Mouse (Mus musculus) hindbrain, embryonic 12.5 days (tissue): Measurements from ENCODE around the gene Zfp207. TPM values are rescaled to one million over a fixed set of nuclear protein-coding genes. Genes with fewer than 3 reads are reported as not detected.
A peak's percentile ranks its signal among the peaks of the same experiment; 100 is the strongest.
"Not testable (repeated sequence)": the region's sequence is repeated elsewhere in the genome, so short reads cannot be mapped to it uniquely, and the experiment has no call there.

Experiments
- ATAC-seq: fragments of 200-750 bp; cut with Nextera tagmentation; 2 replicates; pipeline ENCODE4 v1.8.0; 2017; ENCODE audit warnings: moderate TSS enrichment; ENCODE audit not compliant: low FRiP score
- H3K27ac ChIP-seq: fragments of 300-500 bp; sonication (generic); 2 replicates; pipeline ENCODE4 v1.5.1; 2016; ENCODE audit warnings: mild to moderate bottlenecking
- H3K27me3 ChIP-seq: fragments of 300-500 bp; sonication (generic); 2 replicates; pipeline ENCODE4 v1.6.1; 2016; ENCODE audit warnings: mild to moderate bottlenecking
- H3K36me3 ChIP-seq: fragments of 300-500 bp; sonication (generic); 2 replicates; pipeline ENCODE4 v1.6.1; 2016; ENCODE audit warnings: mild to moderate bottlenecking
- H3K4me1 ChIP-seq: fragments of 300-500 bp; sonication (generic); 2 replicates; pipeline ENCODE4 v1.6.1; 2016
- H3K4me2 ChIP-seq: fragments of 300-500 bp; sonication (generic); replicated peaks from 2 replicates; pipeline ENCODE4 v1.6.1; 2016; ENCODE audit warnings: mild to moderate bottlenecking
- H3K4me3 ChIP-seq: fragments of 300-500 bp; sonication (generic); 2 replicates; pipeline ENCODE4 v1.5.1; 2016; ENCODE audit warnings: mild to moderate bottlenecking
- H3K9ac ChIP-seq: fragments of 300-500 bp; sonication (generic); 2 replicates; pipeline ENCODE4 v1.6.1; 2016; ENCODE audit warnings: mild to moderate bottlenecking, moderate library complexity
- H3K9me3 ChIP-seq: fragments of 300-500 bp; sonication (generic); replicated peaks from 2 replicates; pipeline ENCODE4 v1.6.1; 2016; ENCODE audit warnings: mild to moderate bottlenecking
- WGBS: fragments of 180-500 bp; shearing (Covaris S2); methylation state at CpG from one replicate; pipeline ENCODE4 v1.1.7; 2016; 5-methylcytosine and 5-hydroxymethylcytosine counted together
- polyA plus RNA-seq: library from polyadenylated mRNA; unstranded; fragments of >200 nt; fragmentation: Nextera tagmentation; extraction: Ambion mirVana; gene quantifications from 2 replicates; pipeline ENCODE4 v1.2.1, GENCODE M21; 2016

Zfp207 gene
- polyA plus RNA-seq, 1 experiment from 2014 or later, result 265 TPM

- no peaks in the 10 kb centered on the region for H3K9me3 ChIP-seq
- peak overlapping the region; percentile 87 for H3K4me3 ChIP-seq
- peak overlapping the region; percentile 95 for H3K9ac ChIP-seq
- H3K27ac ChIP-seq, result peak overlapping the region; percentile 92
- 9% methylated on average over 12 of the region's 12 CpGs for WGBS
- H3K27me3 ChIP-seq, result no peaks in the 10 kb centered on the region
- ATAC-seq, result peak; percentile 20; the same call in 1 of the 2 replicates
- peaks cover 26% of the 10 kb centered on the region for H3K4me1 ChIP-seq
- peaks cover 8% of the 10 kb centered on the region for H3K36me3 ChIP-seq
- peak overlapping the region; percentile 66 for H3K4me2 ChIP-seq
Observed at GRCm38 (mm10) chr11:80382626-80383018, 457 bp upstream of the Zfp207 start.

DNA sequence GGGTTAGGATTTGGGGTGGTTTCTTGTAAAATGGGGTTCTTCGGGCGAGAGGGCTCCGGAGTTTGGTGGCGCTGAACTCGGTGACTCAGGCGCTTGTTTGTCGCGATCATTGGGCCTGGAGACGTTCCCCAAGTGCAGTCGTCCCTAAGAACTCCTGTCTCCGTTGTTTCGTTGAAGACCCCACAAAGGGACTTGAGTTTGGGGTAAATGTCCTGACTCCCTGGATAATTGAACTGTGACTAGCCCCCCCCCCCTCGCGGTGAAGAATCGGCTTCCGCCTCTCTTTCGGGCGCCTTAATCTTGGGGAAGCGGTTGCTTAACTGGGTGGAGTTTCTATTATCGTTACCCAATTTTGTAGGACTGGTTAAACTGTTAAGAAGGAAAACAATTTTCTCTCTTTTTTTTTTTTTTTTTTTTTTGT is 557 bp downstream of the Zfp207 start:
- no peaks in the 10 kb centered on the region for H3K27me3 ChIP-seq
- H3K4me3 ChIP-seq, result peak overlapping the region; percentile 87
- 0 out of 2 replicates have a peak, but pooled peaks have one; percentile 21 for ATAC-seq
- peak overlapping the region; percentile 95 for H3K9ac ChIP-seq
- H3K36me3 ChIP-seq, result peaks cover 17% of the 10 kb centered on the region
- H3K27ac ChIP-seq, result peak overlapping the region; percentile 92
- H3K9me3 ChIP-seq, result no peaks in the 10 kb centered on the region
- peaks cover 26% of the 10 kb centered on the region for H3K4me1 ChIP-seq
- H3K4me2 ChIP-seq, result peak overlapping the region; percentile 11; the same call in 1 of the 2 replicates
- 1% methylated on average over 20 of the region's 20 CpGs for WGBS

- Histone ChIP-seq H3K4me3 (peak overlapping the region; percentile 87), H3K27me3 (no peaks in the 10 kb centered on the region), H3K36me3 (peaks cover 22% of the 10 kb centered on the region), H3K9ac (peak overlapping the region; percentile 62), H3K4me1 (peaks cover 26% of the 10 kb centered on the region), H3K4me2 (peak overlapping the region; percentile 73), H3K9me3 (no peaks in the 10 kb centered on the region), H3K27ac (no peak overlapping the region)
- no peak for ATAC-seq
Observed at GRCm38 (mm10) chr11:80384461-80384860, 1.4 kb downstream of the Zfp207 start.

DNA sequence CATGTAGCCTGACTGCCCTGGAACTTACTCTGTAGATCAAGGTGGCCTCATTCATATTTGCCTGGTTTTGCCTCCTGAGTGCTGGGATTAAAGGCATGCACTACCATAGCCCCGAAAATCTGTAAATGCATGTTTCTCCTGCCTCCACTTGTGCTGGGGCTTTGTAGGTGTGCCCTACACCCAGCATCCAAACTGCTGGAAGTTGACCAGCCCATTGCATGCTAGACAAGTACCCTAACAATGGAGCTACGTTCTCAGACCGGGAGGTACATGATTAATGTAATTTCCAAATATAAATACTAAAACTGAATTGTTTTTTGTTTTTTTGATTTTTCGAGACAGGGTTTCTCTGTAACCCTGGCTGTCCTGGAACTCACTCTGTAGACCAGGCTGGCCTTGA is 2.0 kb downstream of the Zfp207 start:
- Histone ChIP-seq H3K4me3 (peak overlapping the region; percentile 87), H3K9ac (peak overlapping the region; percentile 62), H3K4me1 (peaks cover 26% of the 10 kb centered on the region), H3K27me3 (no peaks in the 10 kb centered on the region), H3K9me3 (no peaks in the 10 kb centered on the region), H3K4me2 (peak overlapping the region; percentile 73), H3K36me3 (peaks cover 22% of the 10 kb centered on the region), H3K27ac (no peak overlapping the region)
- ATAC-seq, result no peak
- WGBS, result 66% methylated on average over 4 of the region's 4 CpGs

DNA sequence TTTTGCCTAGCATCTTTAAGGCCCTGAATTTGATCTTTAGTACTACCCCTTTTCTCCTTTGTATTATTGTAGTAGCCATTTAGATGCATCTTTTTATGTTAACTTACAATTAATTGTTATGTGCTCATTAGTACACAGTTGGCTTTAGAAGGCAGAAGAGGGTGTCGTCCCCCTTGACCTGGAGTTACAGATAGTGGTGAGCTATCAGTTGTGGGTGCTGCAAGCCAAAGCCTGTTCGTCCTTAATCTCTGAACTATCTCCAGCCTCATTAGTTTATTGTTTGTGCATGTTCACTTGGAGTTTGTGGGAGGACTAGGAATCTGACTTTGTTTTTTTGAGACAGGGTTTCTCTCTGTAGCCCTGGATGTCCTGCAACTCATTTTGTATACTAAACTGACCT is 3.7 kb downstream of the Zfp207 start:
- H3K4me1 ChIP-seq, result peaks cover 26% of the 10 kb centered on the region
- peaks cover 29% of the 10 kb centered on the region for H3K36me3 ChIP-seq
- ATAC-seq, result no peak
- H3K4me3 ChIP-seq, result no peak overlapping the region
- no peak overlapping the region for H3K27ac ChIP-seq
- H3K9ac ChIP-seq, result no peak overlapping the region
- peak overlapping the region; percentile 73 for H3K4me2 ChIP-seq
- H3K9me3 ChIP-seq, result no peaks in the 10 kb centered on the region
- WGBS, result 91% methylated on average over 2 of the region's 2 CpGs
- no peaks in the 10 kb centered on the region for H3K27me3 ChIP-seq

- no peak overlapping the region for H3K4me2 ChIP-seq
- H3K4me3 ChIP-seq, result no peak overlapping the region
- no peak overlapping the region for H3K27ac ChIP-seq
- H3K36me3 ChIP-seq, result peaks cover 47% of the 10 kb centered on the region
- ATAC-seq, result no peak
- no peaks in the 10 kb centered on the region for H3K9me3 ChIP-seq
- H3K27me3 ChIP-seq, result no peaks in the 10 kb centered on the region
- H3K4me1 ChIP-seq, result peaks cover 23% of the 10 kb centered on the region
- WGBS, result 87% methylated on average over 1 of the region's 1 CpGs
- H3K9ac ChIP-seq, result no peak overlapping the region
Observed at GRCm38 (mm10) chr11:80389885-80390284, 6.8 kb downstream of the Zfp207 start.

- Histone ChIP-seq H3K4me3 (no peak overlapping the region), H3K27ac (no peak overlapping the region), H3K9ac (no peak overlapping the region), H3K9me3 (no peaks in the 10 kb centered on the region), H3K27me3 (no peaks in the 10 kb centered on the region), H3K4me2 (no peak overlapping the region), H3K36me3 (peaks cover 64% of the 10 kb centered on the region), H3K4me1 (peaks cover 7% of the 10 kb centered on the region)
- WGBS, result 99% methylated on average over 2 of the region's 2 CpGs
- ATAC-seq, result no peak
Observed at GRCm38 (mm10) chr11:80391407-80392120, 8.5 kb downstream of the Zfp207 start.

DNA sequence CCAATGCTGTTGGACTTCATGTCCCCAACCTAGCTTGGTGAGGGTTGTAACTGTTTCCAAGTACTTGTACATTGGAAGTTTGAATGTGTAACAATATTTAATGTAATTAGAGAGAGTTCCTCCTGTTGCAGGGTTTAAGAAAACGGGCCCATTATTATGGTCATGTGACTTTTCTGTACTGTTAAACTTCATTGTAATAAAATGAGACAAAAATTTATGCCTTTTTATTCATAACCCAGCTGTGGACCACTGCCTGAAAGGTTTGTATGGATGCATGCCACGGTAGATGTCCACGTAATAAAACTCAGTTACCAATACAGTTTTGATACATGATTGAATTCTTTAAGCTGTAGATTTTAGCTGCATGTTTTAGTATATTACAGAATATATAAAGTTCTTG is 12.9 kb downstream of the Zfp207 start:
- no peaks in the 10 kb centered on the region for H3K27me3 ChIP-seq
- H3K36me3 ChIP-seq, result peaks cover 72% of the 10 kb centered on the region
- H3K9me3 ChIP-seq, result no peaks in the 10 kb centered on the region
- H3K27ac ChIP-seq, result no peak overlapping the region
- no peak overlapping the region for H3K9ac ChIP-seq
- H3K4me1 ChIP-seq, result no peaks in the 10 kb centered on the region
- 93% methylated on average over 3 of the region's 3 CpGs for WGBS
- no peak for ATAC-seq
- H3K4me2 ChIP-seq, result no peak overlapping the region
- H3K4me3 ChIP-seq, result no peak overlapping the region

GRCm38 (mm10) chr11:80396617-80397016 is 13.5 kb downstream of the Zfp207 start:
- Histone ChIP-seq H3K9me3 (no peaks in the 10 kb centered on the region), H3K9ac (no peak overlapping the region), H3K4me2 (no peak overlapping the region), H3K4me1 (no peaks in the 10 kb centered on the region), H3K36me3 (peaks cover 70% of the 10 kb centered on the region), H3K4me3 (no peak overlapping the region), H3K27me3 (no peaks in the 10 kb centered on the region), H3K27ac (no peak overlapping the region)
- no peak for ATAC-seq
- WGBS, result 95% methylated on average over 4 of the region's 4 CpGs

DNA sequence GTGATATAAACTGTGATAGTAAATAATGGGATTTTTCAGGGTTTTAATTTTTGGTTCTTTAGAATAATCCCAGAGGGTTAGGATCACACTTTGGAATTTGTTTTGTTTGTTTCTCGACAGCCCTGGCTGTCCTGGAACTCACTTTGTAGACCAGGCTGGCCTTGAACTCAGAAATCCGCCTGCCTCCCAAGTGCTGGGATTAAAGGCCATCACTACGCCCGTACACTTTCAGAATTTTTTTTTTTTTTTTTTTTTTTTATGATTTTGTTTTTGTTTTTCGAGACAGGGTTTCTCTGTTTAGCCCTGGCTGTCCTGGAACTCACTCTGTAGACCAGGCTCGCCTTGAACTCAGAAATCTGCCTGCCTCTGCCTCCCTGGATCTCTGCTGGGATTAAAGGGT is 24.8 kb downstream of the Zfp207 start:
- H3K9ac ChIP-seq, H3K4me1 ChIP-seq, H3K4me2 ChIP-seq, H3K27me3 ChIP-seq, H3K9me3 ChIP-seq, ATAC-seq, H3K4me3 ChIP-seq, H3K27ac ChIP-seq: not testable (repeated sequence)
- WGBS, result 95% methylated on average over 6 of the region's 6 CpGs
- peaks cover 58% of the 10 kb centered on the region for H3K36me3 ChIP-seq

DNA sequence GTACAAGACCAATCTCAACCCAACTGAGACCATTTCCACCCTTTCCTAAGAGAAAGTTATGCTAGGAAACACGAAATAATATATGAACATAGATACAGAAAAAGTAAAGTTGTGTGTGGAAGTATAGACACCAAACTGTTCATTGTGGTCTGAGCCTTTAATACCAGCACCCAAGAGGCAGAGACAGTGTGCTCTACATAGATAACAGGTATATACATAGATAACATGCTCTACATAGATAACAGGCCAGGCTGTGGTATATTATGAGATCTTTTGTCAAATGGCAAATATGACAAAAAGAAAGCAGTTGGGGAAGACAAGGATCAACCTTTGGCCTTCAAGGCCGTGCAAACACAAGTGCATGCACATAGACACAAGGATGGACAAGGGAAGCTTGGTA is 27.3 kb downstream of the Zfp207 start:
- Histone ChIP-seq H3K9ac (no peak overlapping the region), H3K36me3 (peaks cover 58% of the 10 kb centered on the region), H3K4me3 (no peak overlapping the region), H3K27ac (no peak overlapping the region), H3K4me1 (no peaks in the 10 kb centered on the region), H3K4me2 (no peak overlapping the region), H3K9me3 (no peaks in the 10 kb centered on the region), H3K27me3 (no peaks in the 10 kb centered on the region)
- WGBS, result 96% methylated on average over 2 of the region's 2 CpGs
- no peak for ATAC-seq

DNA sequence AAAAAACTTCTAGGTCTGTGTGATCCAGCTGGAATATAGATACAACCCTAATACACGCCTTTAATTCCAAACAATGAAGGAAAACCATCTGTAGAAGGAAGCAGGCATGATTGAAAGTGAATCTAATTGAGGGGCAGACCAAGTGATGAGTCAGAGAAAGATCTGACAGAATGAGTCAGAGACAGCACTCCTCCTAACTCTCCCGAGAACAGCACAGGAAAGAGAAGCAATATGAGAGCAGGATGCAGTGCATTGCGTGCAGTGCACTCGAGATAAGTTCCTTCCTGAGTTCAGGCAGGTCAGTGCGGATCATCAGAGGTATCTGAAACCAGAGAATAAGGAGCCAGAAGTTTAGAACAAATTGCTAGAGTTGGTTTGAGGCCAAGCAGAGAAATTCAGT is 34.0 kb downstream of the Zfp207 start:
- ATAC-seq, result no peak
- H3K36me3 ChIP-seq, result peaks cover 23% of the 10 kb centered on the region
- H3K9me3 ChIP-seq, result no peaks in the 10 kb centered on the region
- 94% methylated on average over 5 of the region's 5 CpGs for WGBS
- H3K4me2 ChIP-seq, result no peak overlapping the region
- H3K4me1 ChIP-seq, result no peaks in the 10 kb centered on the region
- no peak overlapping the region for H3K9ac ChIP-seq
- H3K4me3 ChIP-seq, result no peak overlapping the region
- no peaks in the 10 kb centered on the region for H3K27me3 ChIP-seq
- no peak overlapping the region for H3K27ac ChIP-seq

- WGBS, result 79% methylated on average over 1 of the region's 1 CpGs
- no peak overlapping the region for H3K4me3 ChIP-seq
- no peak for ATAC-seq
- H3K36me3 ChIP-seq, result peaks cover 15% of the 10 kb centered on the region
- no peak overlapping the region for H3K4me2 ChIP-seq
- H3K4me1 ChIP-seq, result no peaks in the 10 kb centered on the region
- H3K27me3 ChIP-seq, result no peaks in the 10 kb centered on the region
- no peak overlapping the region for H3K9ac ChIP-seq
- H3K27ac ChIP-seq, result no peak overlapping the region
- no peaks in the 10 kb centered on the region for H3K9me3 ChIP-seq
Observed at GRCm38 (mm10) chr11:80419743-80420142, 36.7 kb downstream of the Zfp207 start.
